Mouse (Mus musculus): ENCODE results near the gene Alkbh7. TPM values are rescaled to one million over a fixed set of nuclear protein-coding genes. Genes with fewer than 3 reads are reported as not detected.
A peak's percentile ranks its signal among the peaks of the same experiment; 100 is the strongest.

The Alkbh7 gene
- polyA plus RNA-seq, 1 experiment, result 30.2 TPM

DNA sequence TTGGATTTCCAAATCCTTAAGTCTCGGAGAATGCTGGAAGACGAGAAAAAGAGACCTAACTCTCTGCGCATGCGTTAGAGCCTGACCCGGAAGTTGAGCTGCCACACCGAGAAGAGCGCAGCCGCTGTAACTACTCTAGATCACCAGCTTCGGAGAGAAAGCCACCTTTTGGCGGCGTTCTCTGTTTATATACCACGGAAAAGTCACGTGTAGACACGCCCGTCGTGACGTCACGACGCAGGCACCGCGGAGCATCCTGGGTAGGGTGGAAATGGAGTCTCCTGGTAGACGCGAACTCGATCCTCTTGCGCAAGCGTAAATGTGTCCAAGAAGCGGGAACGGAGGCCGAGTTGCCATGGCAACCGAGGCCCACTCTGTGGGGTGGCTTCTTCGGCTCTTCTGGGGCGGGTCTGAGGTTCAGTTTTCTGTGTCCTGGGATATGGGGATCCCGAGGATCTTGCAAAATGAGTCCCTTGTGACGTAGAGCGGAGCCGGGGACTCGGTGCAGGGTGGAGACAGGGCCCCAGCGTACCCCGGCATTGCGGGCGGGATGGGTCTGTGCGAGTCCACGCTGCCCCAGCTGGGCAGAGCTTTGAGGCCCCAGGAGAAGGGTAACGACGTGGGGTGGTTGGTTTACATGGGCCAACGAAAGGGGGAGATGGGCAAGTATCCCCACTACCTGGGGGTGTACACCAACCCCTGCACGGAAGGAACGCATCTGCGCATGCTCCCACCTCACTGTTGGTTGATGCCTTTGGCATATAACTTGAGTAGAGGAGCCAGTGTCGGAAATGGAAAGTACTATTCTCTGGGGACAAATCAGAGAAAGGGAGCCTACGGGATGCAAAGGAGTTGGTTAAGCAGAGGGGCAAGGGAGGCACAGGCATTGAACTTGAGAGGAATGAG is 14.3 kb downstream of the Alkbh7 start, which contains the start of the genes Gtf2f1 and Gm17949:
TSS of gene Gtf2f1 (minus strand) at position 53 of the 906 bp plus-strand sequence.
TSS of gene Gm17949 (plus strand) at position 234 of the 906 bp plus-strand sequence.
- H3K27ac ChIP-seq (ENCODE audit: control insufficient read depth, insufficient read depth, low read depth, low read length), result peak within 1 kb of the TSS; percentile 97
- TF ChIP-seq POLR2A (IDR thresholded peaks at IDR 0.05; ENCODE audit: control insufficient read depth, low read depth, low read length) (peak; percentile 99), CTCF (IDR thresholded peaks at IDR 0.05; ENCODE audit: control insufficient read depth, insufficient read depth, insufficient replicate concordance, low read depth, low read length) (no peak)
- no peaks in the 10 kb centered on the region for H3K27me3 ChIP-seq (ENCODE audit: control insufficient read depth, insufficient read depth, low read length)
- peaks cover 5% of the 10 kb centered on the region for H3K4me1 ChIP-seq (ENCODE audit: control insufficient read depth, insufficient read depth, low read length)
- peak within 1 kb of the TSS; percentile 97 for H3K4me3 ChIP-seq (ENCODE audit: control insufficient read depth, low read depth, low read length)
- H3K36me3 ChIP-seq (ENCODE audit: control insufficient read depth, insufficient read depth, low read length), result no peaks in the 10 kb centered on the region; the same call in 1 of the 2 replicates

DNA sequence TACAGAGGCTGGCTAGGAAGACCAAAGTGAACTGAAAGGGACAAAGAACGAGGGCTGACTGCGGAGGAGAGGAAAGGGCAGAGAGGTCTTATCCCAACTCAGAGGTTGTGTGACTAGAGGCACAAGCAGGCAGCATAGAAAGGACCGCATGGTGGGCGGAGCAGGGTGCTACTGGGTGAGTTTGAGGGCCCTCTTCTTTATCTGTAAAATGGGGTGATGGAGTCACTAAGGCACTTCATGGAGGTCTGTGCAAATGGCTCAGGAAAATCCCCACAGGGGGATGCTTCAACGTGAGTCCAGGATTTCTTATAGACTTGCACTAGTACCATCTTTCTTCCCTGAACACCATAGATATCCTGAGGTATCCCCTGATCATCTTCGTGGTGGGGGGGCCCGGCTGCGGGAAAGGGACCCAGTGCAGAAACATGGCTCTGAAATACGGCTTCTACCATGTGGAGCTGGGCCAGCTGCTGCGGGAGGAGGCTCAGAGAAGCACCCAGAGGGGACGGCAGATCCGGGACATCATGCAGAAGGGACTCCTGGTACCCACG is 15.2 kb downstream of the Alkbh7 start:
- H3K27ac ChIP-seq (ENCODE audit: control insufficient read depth, insufficient read depth, low read depth, low read length), result peak overlapping the region; percentile 97
- TF ChIP-seq POLR2A (IDR thresholded peaks at IDR 0.05; ENCODE audit: control insufficient read depth, low read depth, low read length) (no peak), CTCF (IDR thresholded peaks at IDR 0.05; ENCODE audit: control insufficient read depth, insufficient read depth, insufficient replicate concordance, low read depth, low read length) (no peak)
- H3K27me3 ChIP-seq (ENCODE audit: control insufficient read depth, insufficient read depth, low read length), result no peaks in the 10 kb centered on the region
- H3K4me1 ChIP-seq (ENCODE audit: control insufficient read depth, insufficient read depth, low read length), result peaks cover 5% of the 10 kb centered on the region
- H3K4me3 ChIP-seq (ENCODE audit: control insufficient read depth, low read depth, low read length), result peak overlapping the region; percentile 97
- no peaks in the 10 kb centered on the region; the same call in 1 of the 2 replicates for H3K36me3 ChIP-seq (ENCODE audit: control insufficient read depth, insufficient read depth, low read length)

GRCm38 (mm10) chr17:57019693-57020092 is 22.6 kb downstream of the Alkbh7 start:
- no peak for TF ChIP-seq POLR2A (IDR thresholded peaks at IDR 0.05; ENCODE audit: control insufficient read depth, low read depth, low read length)
- TF ChIP-seq CTCF (IDR thresholded peaks at IDR 0.05; ENCODE audit: control insufficient read depth, insufficient read depth, insufficient replicate concordance, low read depth, low read length), result no peak
- Histone ChIP-seq H3K4me3 (ENCODE audit: control insufficient read depth, low read depth, low read length) (no peak overlapping the region), H3K36me3 (ENCODE audit: control insufficient read depth, insufficient read depth, low read length) (peaks cover 3% of the 10 kb centered on the region), H3K27ac (ENCODE audit: control insufficient read depth, insufficient read depth, low read depth, low read length) (no peak overlapping the region), H3K27me3 (ENCODE audit: control insufficient read depth, insufficient read depth, low read length) (no peaks in the 10 kb centered on the region), H3K4me1 (ENCODE audit: control insufficient read depth, insufficient read depth, low read length) (no peaks in the 10 kb centered on the region)

GRCm38 (mm10) chr17:57020960-57021359 is 23.8 kb downstream of the Alkbh7 start:
- Histone ChIP-seq H3K27me3 (ENCODE audit: control insufficient read depth, insufficient read depth, low read length) (no peaks in the 10 kb centered on the region), H3K4me1 (ENCODE audit: control insufficient read depth, insufficient read depth, low read length) (no peaks in the 10 kb centered on the region), H3K4me3 (ENCODE audit: control insufficient read depth, low read depth, low read length) (no peak overlapping the region), H3K27ac (ENCODE audit: control insufficient read depth, insufficient read depth, low read depth, low read length) (no peak overlapping the region), H3K36me3 (ENCODE audit: control insufficient read depth, insufficient read depth, low read length) (peaks cover 6% of the 10 kb centered on the region)
- TF ChIP-seq POLR2A (IDR thresholded peaks at IDR 0.05; ENCODE audit: control insufficient read depth, low read depth, low read length), result no peak
- TF ChIP-seq CTCF (IDR thresholded peaks at IDR 0.05; ENCODE audit: control insufficient read depth, insufficient read depth, insufficient replicate concordance, low read depth, low read length), result no peak

GRCm38 (mm10) chr17:57027471-57027870 is 30.3 kb downstream of the Alkbh7 start:
- no peak for TF ChIP-seq POLR2A (IDR thresholded peaks at IDR 0.05; ENCODE audit: control insufficient read depth, low read depth, low read length)
- Histone ChIP-seq H3K4me3 (ENCODE audit: control insufficient read depth, low read depth, low read length) (no peak overlapping the region), H3K4me1 (ENCODE audit: control insufficient read depth, insufficient read depth, low read length) (peaks cover 17% of the 10 kb centered on the region), H3K36me3 (ENCODE audit: control insufficient read depth, insufficient read depth, low read length) (peaks cover 9% of the 10 kb centered on the region), H3K27ac (ENCODE audit: control insufficient read depth, insufficient read depth, low read depth, low read length) (no peak overlapping the region), H3K27me3 (ENCODE audit: control insufficient read depth, insufficient read depth, low read length) (no peaks in the 10 kb centered on the region)

DNA sequence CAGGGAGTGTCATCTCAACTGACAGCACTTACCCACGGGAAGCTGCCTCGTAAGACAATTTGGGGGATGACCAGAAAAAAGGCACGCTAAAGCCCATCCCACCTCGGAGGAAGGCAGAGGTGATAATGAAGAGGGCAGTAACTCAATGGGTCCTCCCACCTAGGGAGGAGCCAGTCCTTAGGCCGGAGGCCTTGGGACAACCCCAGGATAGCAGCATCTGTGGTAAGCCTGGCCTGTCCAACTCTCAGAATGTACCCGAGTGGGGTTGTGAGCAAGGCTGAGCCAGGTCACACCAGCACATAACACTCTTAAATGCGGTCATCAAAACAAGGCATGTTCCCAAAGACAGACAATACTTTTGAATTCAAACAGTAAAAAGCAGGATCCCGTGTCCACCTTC is 32.6 kb downstream of the Alkbh7 start:
- Histone ChIP-seq H3K27me3 (ENCODE audit: control insufficient read depth, insufficient read depth, low read length) (no peaks in the 10 kb centered on the region), H3K36me3 (ENCODE audit: control insufficient read depth, insufficient read depth, low read length) (peaks cover 6% of the 10 kb centered on the region), H3K27ac (ENCODE audit: control insufficient read depth, insufficient read depth, low read depth, low read length) (no peak overlapping the region), H3K4me1 (ENCODE audit: control insufficient read depth, insufficient read depth, low read length) (peaks cover 18% of the 10 kb centered on the region), H3K4me3 (ENCODE audit: control insufficient read depth, low read depth, low read length) (no peak overlapping the region)
- TF ChIP-seq CTCF (IDR thresholded peaks at IDR 0.05; ENCODE audit: control insufficient read depth, insufficient read depth, insufficient replicate concordance, low read depth, low read length) (no peak), POLR2A (IDR thresholded peaks at IDR 0.05; ENCODE audit: control insufficient read depth, low read depth, low read length) (no peak)

- Histone ChIP-seq H3K27ac (ENCODE audit: control insufficient read depth, insufficient read depth, low read depth, low read length) (peak within 1 kb of the TSS; percentile 96), H3K27me3 (ENCODE audit: control insufficient read depth, insufficient read depth, low read length) (no peaks in the 10 kb centered on the region), H3K36me3 (ENCODE audit: control insufficient read depth, insufficient read depth, low read length) (peaks cover 3% of the 10 kb centered on the region; the same call in 1 of the 2 replicates), H3K4me3 (ENCODE audit: control insufficient read depth, low read depth, low read length) (peak within 1 kb of the TSS; percentile 96), H3K4me1 (ENCODE audit: control insufficient read depth, insufficient read depth, low read length) (peaks cover 18% of the 10 kb centered on the region)
- TF ChIP-seq POLR2A (IDR thresholded peaks at IDR 0.05; ENCODE audit: control insufficient read depth, low read depth, low read length) (peak; percentile 53), CTCF (IDR thresholded peaks at IDR 0.05; ENCODE audit: control insufficient read depth, insufficient read depth, insufficient replicate concordance, low read depth, low read length) (no peak)
Observed at GRCm38 (mm10) chr17:57030931-57031660, 34.0 kb downstream of the Alkbh7 start, which contains the start of gene Khsrp. TSS of gene Khsrp (minus strand) at chr17:57031522.

All from testis, adult 2 months (tissue).